In the genomic region with DNA sequence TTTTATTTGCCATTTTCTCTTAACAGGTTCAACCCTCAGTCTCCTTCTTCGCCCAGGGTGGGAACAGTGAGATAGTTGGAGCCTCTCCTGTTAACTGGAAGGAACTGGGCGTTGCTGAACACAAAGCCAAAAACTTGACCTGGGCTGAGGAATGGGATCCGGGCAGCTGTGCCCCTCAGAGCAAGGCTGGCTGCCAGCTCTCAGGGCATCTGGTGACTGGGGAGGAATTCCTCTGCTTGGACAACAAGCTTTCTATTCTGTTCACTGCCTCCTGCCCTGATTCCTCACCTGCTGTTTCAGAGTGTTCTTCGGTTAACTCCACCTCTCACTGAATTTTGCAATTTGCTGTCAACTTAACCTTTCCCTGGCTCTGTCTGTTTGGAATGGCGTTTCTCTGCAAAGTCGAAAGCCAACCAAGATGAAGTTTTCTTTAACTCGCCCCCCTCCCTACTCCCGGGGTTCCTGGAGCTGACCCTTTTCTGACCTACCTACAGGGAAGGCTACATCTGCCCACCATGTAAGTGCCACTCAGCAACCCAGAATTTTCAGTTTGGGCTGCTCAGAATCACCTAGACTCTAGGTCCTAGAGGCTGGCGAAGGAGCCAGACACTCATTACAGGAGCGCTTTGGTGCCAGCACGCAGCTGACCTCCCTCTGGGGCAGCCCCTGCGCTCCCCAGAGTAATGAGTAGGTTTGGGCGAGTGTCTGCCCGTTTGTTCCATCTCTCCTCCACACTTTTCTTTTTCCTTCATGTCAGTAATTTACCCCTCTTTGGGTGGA, we compare ENCODE assay signal across 9 mouse cellular contexts. TPM values are rescaled to one million over a fixed set of nuclear protein-coding genes. Genes with fewer than 3 reads are reported as not detected.
DNase-seq lines count a peak whose midpoint lies in the region; ATAC-seq and TF ChIP-seq lines count a peak whose summit lies in the region.
"Had no signal": no experiment of that assay in that cellular context is flagged by ENCODE, and none has a peak within 500 bp of the region (broad histone marks: within the 10 kb centered on the region; RNA-seq: fewer than 3 reads in every experiment).

No protein-coding gene starts in this region.

- no peaks in the 10 kb centered on the region for H3K9me3 ChIP-seq in erythroblast, embryonic 14.5 days (ENCODE audit: control insufficient read depth, low read length)
- no peaks in the 10 kb centered on the region for H3K9me3 ChIP-seq in E14TG2a.4 (ENCODE audit: low read length)
- H3K9me3 ChIP-seq in liver, embryonic 16.5 days (replicated peaks; ENCODE audit: control insufficient read depth, low read length): no peaks in the 10 kb centered on the region

- peak overlapping the region; percentile 8; the same call in 1 of the 2 replicates for H3K9ac ChIP-seq in liver, embryonic 16.5 days (ENCODE audit: low read depth, low read length)

- no peaks in the 10 kb centered on the region; the same call in 1 of the 2 replicates for H3K36me3 ChIP-seq in erythroblast, embryonic 14.5 days (ENCODE audit: control insufficient read depth)
- H3K36me3 ChIP-seq in E14TG2a.4 (ENCODE audit: insufficient read depth, low read length): peaks cover 9% of the 10 kb centered on the region
- H3K36me3 ChIP-seq in liver, embryonic 16.5 days (ENCODE audit: control insufficient read depth, insufficient read depth): no peaks in the 10 kb centered on the region

- H3K4me1 ChIP-seq in erythroblast, embryonic 14.5 days (ENCODE audit: control insufficient read depth): no peaks in the 10 kb centered on the region
- peaks cover 48% of the 10 kb centered on the region for H3K4me1 ChIP-seq in E14TG2a.4 (replicated peaks; ENCODE audit: low read depth, low read length)
- no peaks in the 10 kb centered on the region for H3K4me1 ChIP-seq in liver, embryonic 16.5 days (ENCODE audit: control insufficient read depth, low read depth, low read length)

- ATAC-seq in erythroblast, adult 5-6 weeks (replicated peaks; ENCODE audit: low FRiP score, poor library complexity, severe bottlenecking): no peak
- ATAC-seq in liver, embryonic 16.5 days (ENCODE audit: low read depth): peak; percentile 22; the same call in 1 of the 2 replicates
- no peak for ATAC-seq in megakaryocyte progenitor cell, adult 5-6 weeks (replicated peaks; ENCODE audit: poor library complexity)

- peaks cover 50% of the 10 kb centered on the region for H3K27me3 ChIP-seq in erythroblast, embryonic 14.5 days (ENCODE audit: control insufficient read depth)
- peaks cover 59% of the 10 kb centered on the region for H3K27me3 ChIP-seq in E14TG2a.4 (ENCODE audit: insufficient read depth, low read length)
- peaks cover 27% of the 10 kb centered on the region for H3K27me3 ChIP-seq in liver, embryonic 16.5 days (ENCODE audit: control insufficient read depth, insufficient read depth, low read depth, low read length)

- peak overlapping the region; percentile 76 for H3K27ac ChIP-seq in liver, embryonic 16.5 days (ENCODE audit: low read length)

- peak overlapping the region; percentile 3 for H3K4me3 ChIP-seq in erythroblast, embryonic 14.5 days (replicated peaks)
- peak overlapping the region; percentile 32 for H3K4me3 ChIP-seq in E14TG2a.4 (replicated peaks; ENCODE audit: low read length)
- H3K4me3 ChIP-seq in liver, embryonic 16.5 days (ENCODE audit: low read depth, low read length): peak overlapping the region; percentile 25

- no peak for TF ChIP-seq CTCF in E14TG2a.4 (conservative IDR thresholded peaks at IDR 0.05; ENCODE audit: low read length)

- DNase-seq in kidney, adult 9 months: peak; percentile 44
- DNase-seq in cerebellum, adult 8-10 months: no peak
- no peak for DNase-seq in frontal cortex, postnatal 14 days (ENCODE audit: low spot score in 2 of 2)

- peak overlapping the region; percentile 43 for H3K4me2 ChIP-seq in liver, embryonic 16.5 days (ENCODE audit: low read depth, low read length)
- H3K4me2 ChIP-seq: heart, embryonic 11.5 days had no signal

- 10% methylated on average over 14 of the region's 14 CpGs for WGBS in liver, embryonic 16.5 days (ENCODE audit: insufficient replicate concordance)

RNA-seq across cellular contexts. Expression of gene Mpzl2, which starts 0.7 kb away (rescaled TPM):
- polyA plus RNA-seq in erythroblast, embryonic 14.5 days (2012): not detected in 2 replicates
- not detected in 2 replicates for total RNA-seq in erythroblast, adult 5-6 weeks (2015; ENCODE audit: low replicate concordance)
- not detected in 2 replicates for total RNA-seq in erythroblast, adult 5-6 weeks (2017; ENCODE audit: low replicate concordance)
- 10.6 and 12.5 TPM in 2 replicates for polyA plus RNA-seq in liver, embryonic 16.5 days (2015; fragmentation: Nextera tagmentation; extraction: Ambion mirVana)
- total RNA-seq in megakaryocyte progenitor cell, adult 5-6 weeks (2015): not detected in 2 replicates
- not detected in 2 replicates for total RNA-seq in megakaryocyte progenitor cell, adult 5-6 weeks (2017)

RNA-seq across cellular contexts. Expression of gene Mpzl3, which starts 14.7 kb away (rescaled TPM):
- not detected in 2 replicates for polyA plus RNA-seq in erythroblast, embryonic 14.5 days (2012)
- total RNA-seq in erythroblast, adult 5-6 weeks (2015; ENCODE audit: low replicate concordance): 1.0 and 1.9 TPM in 2 replicates
- total RNA-seq in erythroblast, adult 5-6 weeks (2017; ENCODE audit: low replicate concordance): 0.56 TPM in 1 of 2 replicates, not detected in the other
- 0.90 and 1.1 TPM in 2 replicates for polyA plus RNA-seq in liver, embryonic 16.5 days (2015; fragmentation: Nextera tagmentation; extraction: Ambion mirVana)
- total RNA-seq in megakaryocyte progenitor cell, adult 5-6 weeks (2015): 0.20 and 0.35 TPM in 2 replicates
- 0.58 and 2.1 TPM in 2 replicates for total RNA-seq in megakaryocyte progenitor cell, adult 5-6 weeks (2017)

RNA-seq across cellular contexts. Expression of gene Cd3e, which starts 30.8 kb away (rescaled TPM):
- 0.02 TPM in 1 of 2 replicates, not detected in the other for polyA plus RNA-seq in erythroblast, embryonic 14.5 days (2012)
- total RNA-seq in erythroblast, adult 5-6 weeks (2015; ENCODE audit: low replicate concordance): not detected in 2 replicates
- total RNA-seq in erythroblast, adult 5-6 weeks (2017; ENCODE audit: low replicate concordance): 0.43 TPM in 1 of 2 replicates, not detected in the other
- polyA plus RNA-seq in liver, embryonic 16.5 days (2015; fragmentation: Nextera tagmentation; extraction: Ambion mirVana): not detected in 2 replicates
- not detected in 2 replicates for total RNA-seq in megakaryocyte progenitor cell, adult 5-6 weeks (2015)
- not detected in 2 replicates for total RNA-seq in megakaryocyte progenitor cell, adult 5-6 weeks (2017)
- polyA plus RNA-seq: heart, embryonic 11.5 days had no signal

RNA-seq across cellular contexts. Expression of gene Jaml, which starts 38.7 kb away (rescaled TPM):
- 0.03 TPM in 1 of 2 replicates, not detected in the other for polyA plus RNA-seq in erythroblast, embryonic 14.5 days (2012)
- 2.7 and 3.1 TPM in 2 replicates for total RNA-seq in erythroblast, adult 5-6 weeks (2015; ENCODE audit: low replicate concordance)
- total RNA-seq in erythroblast, adult 5-6 weeks (2017; ENCODE audit: low replicate concordance): 1.2 and 3.6 TPM in 2 replicates
- 0.47 and 1.2 TPM in 2 replicates for polyA plus RNA-seq in liver, embryonic 16.5 days (2015; fragmentation: Nextera tagmentation; extraction: Ambion mirVana)
- 0.89 and 2.0 TPM in 2 replicates for total RNA-seq in megakaryocyte progenitor cell, adult 5-6 weeks (2015)
- total RNA-seq in megakaryocyte progenitor cell, adult 5-6 weeks (2017): 3.4 and 4.6 TPM in 2 replicates

RNA-seq across cellular contexts. Expression of gene Cd3d, which starts 58.7 kb away (rescaled TPM):
- not detected in 2 replicates for polyA plus RNA-seq in erythroblast, embryonic 14.5 days (2012)
- not detected in 2 replicates for total RNA-seq in erythroblast, adult 5-6 weeks (2015; ENCODE audit: low replicate concordance)
- not detected in 2 replicates for total RNA-seq in erythroblast, adult 5-6 weeks (2017; ENCODE audit: low replicate concordance)
- polyA plus RNA-seq in liver, embryonic 16.5 days (2015; fragmentation: Nextera tagmentation; extraction: Ambion mirVana): 0.13 and 0.52 TPM in 2 replicates
- total RNA-seq in megakaryocyte progenitor cell, adult 5-6 weeks (2015): 0.12 and 0.44 TPM in 2 replicates
- 0.17 and 0.33 TPM in 2 replicates for total RNA-seq in megakaryocyte progenitor cell, adult 5-6 weeks (2017)
- polyA plus RNA-seq: heart, embryonic 11.5 days had no signal
